Mouse (Mus musculus) bone marrow, adult 2 months (tissue): ENCODE measurements around the gene Tmem210.

Experiments
- CTCF ChIP-seq: fragments of 200-500 bp; IDR thresholded peaks from 2 replicates; pipeline ENCODE4 v1.5.1; 2011; ENCODE audit warnings: low read length, control low read depth; ENCODE audit not compliant: control insufficient read depth, insufficient read depth
- POLR2A ChIP-seq: fragments of 200-500 bp; IDR thresholded peaks from 2 replicates; pipeline ENCODE4 v1.6.1; 2011; ENCODE audit warnings: low read depth, mild to moderate bottlenecking, control low read depth, low read length, borderline replicate concordance; ENCODE audit not compliant: control insufficient read depth

DNA sequence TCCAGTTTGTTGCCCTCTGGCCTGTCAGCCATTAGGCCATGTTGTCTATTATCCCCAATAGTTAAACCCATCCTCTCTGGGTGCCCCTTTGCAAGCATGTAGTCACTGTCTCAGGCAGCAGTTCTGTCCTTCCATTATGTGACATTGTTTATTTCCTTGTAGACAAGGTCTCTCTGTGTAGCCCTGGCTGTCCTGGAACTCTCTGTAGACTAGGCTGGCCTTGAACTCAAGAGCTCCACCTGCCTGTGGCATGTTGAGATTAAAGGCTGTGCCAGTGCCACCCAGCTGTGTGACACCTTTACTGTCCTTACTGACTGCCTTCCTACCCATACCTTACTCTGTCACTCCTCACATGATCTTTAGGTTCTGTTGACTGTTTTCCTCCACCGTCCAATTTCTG lies 35.6 kb upstream of the Tmem210 start:
- TF ChIP-seq CTCF (peak; percentile 45; the same call in 1 of the 2 replicates), POLR2A (no peak)
